Mouse (Mus musculus): ENCODE measurements around the gene Map7d3. TPM values are rescaled to one million over a fixed set of nuclear protein-coding genes. Genes with fewer than 3 reads are reported as not detected.

Gene Map7d3
- polyA plus RNA-seq (2015; fragmentation: Nextera tagmentation; extraction: Ambion mirVana): 2.9 and 3.8 TPM in 2 replicates

DNA sequence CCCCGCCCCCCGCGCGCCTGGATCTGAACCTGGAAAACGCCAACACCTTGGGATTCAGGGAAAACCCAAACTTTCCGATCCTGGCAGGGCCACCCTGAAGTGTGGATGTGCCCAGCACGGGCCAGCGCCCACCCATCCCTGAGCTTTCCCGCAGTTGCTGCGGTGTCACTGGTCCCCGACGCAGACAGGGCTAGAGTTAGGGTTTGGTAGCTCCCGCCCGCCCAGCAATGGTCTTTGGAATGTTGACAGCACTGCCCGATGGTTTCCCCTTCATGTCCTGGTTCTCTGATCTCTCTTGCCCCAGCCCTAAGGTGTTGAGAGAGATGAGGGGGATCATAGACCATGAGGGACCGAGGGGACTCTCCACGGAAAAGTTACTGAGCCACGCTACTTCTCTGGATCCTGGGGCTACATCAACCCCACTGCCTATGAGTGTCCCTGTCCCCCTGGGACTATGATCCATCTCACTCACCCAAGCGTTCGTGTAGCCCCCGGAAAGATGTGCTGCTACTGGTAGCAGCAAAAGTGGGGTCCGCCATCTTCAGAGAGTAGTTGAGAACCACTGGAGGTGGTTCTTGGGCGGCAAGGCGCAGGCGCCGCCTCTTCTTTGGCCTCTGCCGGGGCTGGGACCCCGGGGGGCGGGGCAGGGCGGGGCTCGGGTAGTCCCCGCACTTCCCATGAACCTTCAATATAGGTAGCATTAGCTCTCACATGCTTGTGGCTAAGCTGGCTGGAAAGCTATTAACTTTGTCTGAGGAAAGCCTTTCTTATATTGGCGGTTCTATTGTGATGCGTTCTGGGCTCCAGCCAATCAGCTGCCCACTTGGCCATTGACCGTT, at the start of gene Map7d3:
Gene Map7d3, minus strand, starts transcription at position 562 of the 839 bp plus-strand sequence.

DNA sequence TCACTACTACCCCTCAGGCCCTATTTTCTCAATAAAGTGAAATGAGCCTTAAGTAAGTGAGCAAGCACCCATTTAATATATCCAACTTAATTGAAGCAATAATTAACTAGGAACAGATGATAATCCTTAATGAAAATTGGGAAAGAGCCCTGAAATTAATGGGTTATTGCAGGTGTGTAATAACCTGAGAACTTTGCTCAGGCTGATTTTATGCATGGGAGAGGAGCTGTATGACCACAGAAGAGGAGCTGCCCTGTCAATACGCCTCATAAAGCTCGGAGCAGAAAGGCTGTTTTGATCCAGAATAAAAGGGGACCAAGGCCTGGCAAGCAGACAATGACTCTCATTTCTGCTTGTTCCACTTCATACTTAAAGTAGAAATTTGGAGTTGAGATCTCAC, 47.7 kb upstream of the Map7d3 start, which contains the start of gene Adgrg4:
Gene Adgrg4, plus strand, starts transcription at position 301 of the 400 bp plus-strand sequence.

Other genes starting within 250 kb of the Map7d3 start
- gene Mmgt1, start 224.3 kb downstream of the Map7d3 start, polyA plus RNA-seq (2015; fragmentation: Nextera tagmentation; extraction: Ambion mirVana): 8.8 and 12.1 TPM in 2 replicates
- gene Slc9a6, start 212.6 kb downstream of the Map7d3 start, polyA plus RNA-seq (2015; fragmentation: Nextera tagmentation; extraction: Ambion mirVana): 10.4 and 13.5 TPM in 2 replicates
- 73.9 and 82.2 TPM in 2 replicates for gene Fhl1, start 90.5 kb downstream of the Map7d3 start, polyA plus RNA-seq (2015; fragmentation: Nextera tagmentation; extraction: Ambion mirVana)
- gene Adgrg4, start 47.8 kb upstream of the Map7d3 start, polyA plus RNA-seq (2015; fragmentation: Nextera tagmentation; extraction: Ambion mirVana): not detected in 2 replicates
- not detected in 2 replicates for gene Brs3, start 220.7 kb upstream of the Map7d3 start, polyA plus RNA-seq (2015; fragmentation: Nextera tagmentation; extraction: Ambion mirVana)
- 40.7 and 53.3 TPM in 2 replicates for gene Htatsf1, start 231.3 kb upstream of the Map7d3 start, polyA plus RNA-seq (2015; fragmentation: Nextera tagmentation; extraction: Ambion mirVana)

Data from adrenal gland, postnatal 0 days (tissue).